Mouse (Mus musculus) CD4-positive, CD25-positive, alpha-beta regulatory T cell, adult 2 months (primary cell): ENCODE results near the gene Hic1.

ENCODE experiments used
- DNase-seq: peaks from one replicate; pipeline ENCODE4 v3.0.0-alpha.2; 2012; ENCODE audit warnings: low read depth, low spot score

Hic1 gene

GRCm38 (mm10) chr11:75169405-75170080 is at the start of gene Hic1:
TSS of gene Hic1 (minus strand) at chr11:75169519.
- peak; percentile 37 for DNase-seq

GRCm38 (mm10) chr11:75214081-75214950 is 45.0 kb upstream of the Hic1 start:
- DNase-seq: no peak

GRCm38 (mm10) chr11:75213372-75214080 is 44.2 kb upstream of the Hic1 start:
- DNase-seq: no peak

- DNase-seq: no peak
Measured at GRCm38 (mm10) chr11:75212876-75213275, 43.6 kb upstream of the Hic1 start.

DNA sequence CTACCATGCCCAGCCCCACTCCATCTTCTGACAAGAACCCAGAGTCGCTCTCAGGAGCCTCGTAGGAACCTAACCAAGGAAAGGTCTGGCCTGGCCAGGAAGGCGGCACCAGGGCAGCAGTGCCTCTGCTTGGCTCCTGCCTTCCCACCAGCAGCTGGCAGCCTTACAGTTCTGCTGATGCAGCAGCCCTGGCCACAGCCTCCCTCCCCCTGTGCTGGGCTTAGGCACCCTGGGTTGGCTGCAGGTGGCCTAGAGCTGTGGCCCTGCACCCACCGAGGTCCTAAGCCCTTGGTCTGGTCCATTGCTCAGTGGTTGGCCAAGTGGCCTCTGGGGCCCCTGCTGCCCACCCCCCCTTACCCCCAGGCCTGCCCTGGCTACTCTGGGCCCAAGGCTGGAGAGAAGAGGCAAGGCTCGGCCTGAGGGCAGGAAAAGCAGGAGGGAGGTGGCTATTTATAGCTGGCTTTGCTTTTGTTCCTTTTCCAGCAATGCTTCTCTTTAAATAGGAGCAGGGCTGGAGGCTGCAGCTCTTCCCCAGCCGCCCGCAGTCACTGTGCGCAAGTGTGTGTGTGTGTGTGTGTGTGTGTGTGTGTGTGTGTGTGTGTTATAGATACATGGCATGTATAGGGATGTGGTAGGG is 42.8 kb upstream of the Hic1 start:
- DNase-seq: no peak

DNA sequence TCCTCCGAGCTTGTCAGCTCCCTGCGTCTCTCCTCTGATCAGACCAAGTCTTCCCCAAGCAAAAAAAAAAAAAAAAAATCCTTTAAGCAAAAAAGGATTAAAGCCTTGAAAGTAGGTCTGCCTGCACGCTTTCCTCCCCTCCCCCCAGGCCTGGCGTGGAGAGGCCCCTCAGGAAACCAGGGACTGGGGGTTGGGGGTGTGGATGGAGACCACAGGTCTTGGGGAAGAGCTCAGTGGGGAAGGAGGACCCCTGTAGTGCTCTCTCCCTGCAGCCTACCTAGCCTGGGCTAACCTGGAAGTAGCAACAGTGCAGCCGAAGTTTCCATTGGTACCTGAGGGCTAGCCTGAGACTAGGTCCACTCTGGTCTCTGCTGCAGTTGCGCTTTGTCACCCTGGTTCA is 41.4 kb upstream of the Hic1 start:
- no peak for DNase-seq

- DNase-seq: no peak
Measured at GRCm38 (mm10) chr11:75210093-75210492, 40.8 kb upstream of the Hic1 start.

- no peak for DNase-seq
Measured at GRCm38 (mm10) chr11:75209363-75209762, 40.0 kb upstream of the Hic1 start.

DNA sequence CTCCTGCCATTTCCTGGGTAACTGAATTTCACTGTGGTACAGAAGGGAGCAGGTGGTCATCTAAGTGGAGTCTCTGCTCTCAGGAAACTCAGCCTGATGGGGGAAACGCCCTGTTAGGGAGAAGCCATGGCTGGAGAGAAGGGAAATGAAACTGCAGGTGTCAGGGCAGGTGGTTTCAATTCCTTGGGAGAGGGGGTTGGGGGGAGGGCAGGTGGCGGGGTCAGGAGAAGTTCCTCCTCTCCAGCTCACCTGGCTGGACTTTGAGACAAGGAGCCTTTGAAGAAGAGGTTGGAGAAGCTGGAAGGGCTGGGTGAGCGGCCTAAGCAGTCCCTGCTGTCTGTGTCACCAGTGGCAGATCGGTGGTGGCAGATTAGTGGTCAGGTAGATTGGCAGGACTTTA is 37.0 kb upstream of the Hic1 start:
- DNase-seq: no peak

GRCm38 (mm10) chr11:75204472-75204871 is 35.2 kb upstream of the Hic1 start:
- no peak for DNase-seq

DNA sequence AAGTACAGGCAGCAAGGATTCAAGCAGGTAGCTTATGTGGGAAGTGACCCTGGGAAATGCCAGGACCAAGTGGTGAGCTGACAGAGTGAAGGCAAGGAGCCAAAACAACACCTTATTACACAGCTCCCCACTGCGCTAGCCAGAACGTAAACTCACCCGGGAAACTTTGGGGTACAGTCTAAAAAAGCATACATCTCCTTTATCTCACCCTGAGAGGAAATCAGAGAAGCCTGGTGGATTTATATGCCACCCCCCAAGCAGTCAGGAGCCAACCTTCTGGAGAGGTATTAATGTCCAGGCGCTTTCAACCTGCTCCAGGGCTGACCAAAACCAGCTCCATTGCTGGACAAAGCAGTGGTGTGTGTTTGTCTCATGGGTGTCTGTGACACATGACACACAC is 34.6 kb upstream of the Hic1 start:
- DNase-seq: no peak

- no peak for DNase-seq
Measured at GRCm38 (mm10) chr11:75201721-75202120, 32.4 kb upstream of the Hic1 start.

DNA sequence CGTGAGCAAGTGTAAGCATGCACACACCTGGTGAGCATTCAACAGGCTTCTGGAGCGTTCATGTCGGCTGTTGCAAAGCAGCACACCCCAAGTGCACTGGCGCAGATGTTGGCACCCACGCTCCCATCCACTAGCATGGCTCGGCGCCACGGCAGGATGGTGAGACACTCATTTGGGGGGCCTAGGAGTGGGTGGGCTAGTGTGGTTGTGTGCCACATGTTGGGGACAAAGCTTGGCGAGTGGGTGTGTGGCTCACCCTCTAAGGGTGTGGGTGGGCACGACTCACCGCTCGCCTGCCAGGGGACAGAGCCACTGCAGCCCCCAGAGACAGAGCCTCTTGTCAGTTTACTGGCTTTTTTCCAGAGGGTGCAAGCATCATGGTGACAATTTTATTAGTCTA is 31.6 kb upstream of the Hic1 start:
- no peak for DNase-seq

DNA sequence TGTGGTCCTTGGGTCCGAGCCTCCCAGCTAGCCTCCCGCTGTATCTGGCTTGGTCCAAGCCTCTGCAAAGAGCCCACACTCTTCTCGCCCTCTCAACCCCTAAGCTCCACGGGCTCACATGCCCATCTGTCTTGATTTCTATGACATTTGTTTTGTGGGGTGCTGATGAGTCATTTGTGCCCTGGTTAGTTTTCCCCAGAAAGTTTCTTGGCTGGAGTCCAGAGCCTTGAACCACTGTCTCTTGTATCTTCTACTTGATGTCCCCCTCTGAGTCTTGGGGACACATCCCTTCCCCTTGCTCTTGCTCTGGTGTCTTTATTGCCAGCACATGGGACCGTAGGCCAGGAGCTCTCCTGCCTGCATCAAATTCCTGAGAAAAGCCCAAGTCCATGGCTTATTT is 30.6 kb upstream of the Hic1 start:
- DNase-seq: peak; percentile 48

DNA sequence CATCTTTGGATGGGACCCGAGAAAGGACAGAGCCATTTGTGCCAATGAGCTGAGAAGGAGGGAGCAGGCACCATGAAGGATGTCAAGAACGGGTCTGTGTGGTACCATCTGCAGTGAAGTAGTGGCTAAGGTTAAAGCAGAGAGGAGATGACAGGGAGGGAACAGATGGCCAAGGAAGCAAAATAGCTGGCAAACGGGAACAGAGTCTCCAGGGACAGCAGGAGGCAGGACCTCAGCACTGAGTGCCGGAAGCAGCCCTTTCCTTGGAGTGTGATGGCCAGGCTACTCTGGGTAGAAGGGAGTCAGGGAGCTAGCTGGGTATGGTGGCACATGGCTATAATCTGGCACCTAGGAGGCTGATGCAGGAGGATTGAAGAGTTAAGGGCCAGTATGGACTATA is 29.5 kb upstream of the Hic1 start:
- DNase-seq: no peak

DNA sequence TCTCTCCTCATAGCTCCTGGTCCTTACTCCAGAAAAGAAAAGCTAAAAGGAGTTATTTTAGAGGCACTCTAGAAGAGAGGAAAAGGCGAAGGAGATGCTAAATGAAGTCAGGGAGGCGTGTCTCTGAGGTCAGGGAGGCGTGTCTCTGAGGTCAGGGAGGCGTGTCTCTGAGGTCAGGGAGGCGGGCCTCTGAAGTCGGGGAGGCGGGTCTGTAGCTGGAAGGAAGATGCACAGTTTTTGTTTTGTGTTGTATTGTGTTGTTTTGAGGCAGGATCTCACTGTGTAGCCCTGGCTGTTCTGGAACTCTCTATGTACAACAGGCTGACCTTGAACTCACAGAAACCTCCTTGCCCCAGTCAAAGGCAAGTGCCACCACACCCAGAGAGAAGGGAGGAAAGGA is 28.6 kb upstream of the Hic1 start:
- DNase-seq: peak; percentile 51

DNA sequence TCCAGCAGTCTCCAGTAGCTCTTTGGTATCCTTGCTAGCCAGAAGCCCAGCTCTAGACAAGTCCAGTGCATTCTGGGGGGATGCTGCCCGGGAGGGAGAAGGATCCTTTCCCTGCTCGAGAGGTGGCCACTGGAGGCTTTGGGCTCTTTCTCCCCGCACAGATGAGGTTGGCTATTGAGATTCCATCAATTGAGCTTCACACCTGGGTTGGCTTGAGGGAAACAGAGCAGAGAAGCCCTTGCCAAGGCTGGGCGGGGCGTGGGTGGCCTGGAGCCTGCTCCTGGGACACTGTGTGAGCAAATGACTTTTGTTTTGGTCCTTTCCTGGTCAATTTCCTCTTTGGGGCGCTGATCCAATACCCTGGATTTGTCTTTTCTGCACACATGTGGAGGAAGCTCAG is 26.8 kb upstream of the Hic1 start:
- no peak for DNase-seq

GRCm38 (mm10) chr11:75194850-75195461 is 25.6 kb upstream of the Hic1 start:
- peak; percentile 80 for DNase-seq

DNA sequence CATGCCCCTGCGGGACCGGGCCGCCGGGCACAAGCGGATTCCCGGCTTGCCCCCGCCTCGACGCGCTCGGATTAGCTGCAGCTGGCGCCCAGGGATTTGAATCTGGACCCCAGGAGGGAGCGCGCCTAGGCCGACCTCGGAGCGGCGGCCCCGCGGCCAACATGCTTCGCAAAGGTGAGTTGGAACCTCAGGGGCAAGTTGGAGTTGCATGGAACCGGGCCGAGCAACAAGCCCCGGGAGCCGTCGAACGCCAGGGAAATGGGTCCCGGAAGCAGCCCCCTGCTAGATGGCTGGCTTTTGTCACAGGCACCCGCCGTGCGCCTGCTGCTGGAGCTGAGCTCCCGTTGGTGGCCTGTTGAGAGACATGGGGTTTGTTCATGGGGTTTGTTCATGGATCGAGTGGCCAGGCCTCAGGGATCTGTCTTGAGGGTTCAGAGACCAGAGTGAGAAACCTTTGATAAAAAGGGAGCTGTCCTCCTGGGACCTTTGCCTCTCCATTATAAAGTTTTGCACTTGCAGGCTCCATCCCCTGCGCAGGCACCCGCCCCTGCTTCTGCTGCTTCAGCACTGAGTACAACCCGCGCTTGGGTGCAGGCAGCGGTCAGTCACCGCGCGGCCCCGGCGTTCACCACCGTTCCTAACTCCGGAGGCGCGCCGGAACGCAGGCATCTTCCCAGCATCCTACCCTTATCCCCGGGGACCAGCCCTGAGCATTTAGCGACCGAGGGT is 25.0 kb upstream of the Hic1 start:
- DNase-seq: peak; percentile 51

GRCm38 (mm10) chr11:75193256-75194071 is 24.1 kb upstream of the Hic1 start, which contains the start of gene Rtn4rl1:
TSS of gene Rtn4rl1 (plus strand) at chr11:75193783.
- peak; percentile 90 for DNase-seq
